Comparison of ENCODE assay signal across 9 mouse cellular contexts in genomic region chr11:117315309-117315708, GRCm38 (mm10).
DNase-seq lines count a peak whose midpoint lies in the region; ATAC-seq and TF ChIP-seq lines count a peak whose summit lies in the region.
"Had no signal": no experiment of that assay in that cellular context is flagged by ENCODE, and none has a peak within 500 bp of the region (broad histone marks: within the 10 kb centered on the region; RNA-seq: fewer than 3 reads in every experiment).

No protein-coding gene starts in this region.

- no peaks in the 10 kb centered on the region for H3K9me3 ChIP-seq in hindbrain, postnatal 0 days (ENCODE audit: low read length)
- H3K9me3 ChIP-seq in stomach, embryonic 15.5 days = no peaks in the 10 kb centered on the region
- H3K9me3 ChIP-seq: limb, embryonic 13.5 days had no signal

- peaks cover 99% of the 10 kb centered on the region for H3K79me2 ChIP-seq in C2C12 (ENCODE audit: control insufficient read depth, insufficient read depth)

- no peak for TF ChIP-seq CTCF in kidney, adult 2 months (conservative IDR thresholded peaks at IDR 0.05; ENCODE audit: insufficient read depth, insufficient read length, low read depth, low read length)
- TF ChIP-seq CTCF in C2C12 (IDR thresholded peaks at IDR 0.05; ENCODE audit: control insufficient read depth, insufficient read depth, insufficient read length) = no peak
- no peak for TF ChIP-seq CTCF in embryonic fibroblast, embryonic 13.5 days (IDR thresholded peaks at IDR 0.05; ENCODE audit: borderline replicate concordance, insufficient read depth, low read length)
- no peak for TF ChIP-seq CTCF in hindbrain, postnatal 0 days (IDR thresholded peaks at IDR 0.05; ENCODE audit: low read depth)

- no peak overlapping the region for H3ac ChIP-seq in C2C12 (ENCODE audit: control insufficient read depth, insufficient read length, low read depth)

- no peak overlapping the region for H3K4me3 ChIP-seq in kidney, adult 2 months (ENCODE audit: insufficient read depth, low read depth, low read length)
- H3K4me3 ChIP-seq in C2C12 (ENCODE audit: insufficient read depth, poor library complexity, severe bottlenecking) = no peak overlapping the region
- H3K4me3 ChIP-seq in embryonic fibroblast, embryonic 13.5 days (ENCODE audit: insufficient read depth, low read length) = no peak overlapping the region
- H3K4me3 ChIP-seq in hindbrain, postnatal 0 days (ENCODE audit: low read length) = no peak overlapping the region
- H3K4me3 ChIP-seq in stomach, embryonic 15.5 days (replicated peaks) = no peak overlapping the region
- H3K4me3 ChIP-seq: limb, embryonic 13.5 days had no signal

- no peaks in the 10 kb centered on the region for H3K27me3 ChIP-seq in kidney, adult 2 months (replicated peaks; ENCODE audit: control insufficient read depth, insufficient read depth, low read length)
- H3K27me3 ChIP-seq in C2C12 (ENCODE audit: control insufficient read depth, insufficient read depth, insufficient read length) = no peaks in the 10 kb centered on the region
- H3K27me3 ChIP-seq in hindbrain, postnatal 0 days (ENCODE audit: insufficient read depth, low read length) = no peaks in the 10 kb centered on the region
- H3K27me3 ChIP-seq in stomach, embryonic 15.5 days (replicated peaks) = no peaks in the 10 kb centered on the region
- H3K27me3 ChIP-seq: limb, embryonic 13.5 days had no signal

- ATAC-seq in hindbrain, postnatal 0 days = 0 out of 2 replicates have a peak, but pooled peaks have one; percentile 11
- no peak for ATAC-seq in stomach, embryonic 15.5 days (ENCODE audit: insufficient read depth, low FRiP score, low read depth)
- no peak for ATAC-seq in monocyte, adult 5-6 weeks (replicated peaks; ENCODE audit: insufficient number of reproducible peaks, low FRiP score, low TSS enrichment, poor library complexity, severe bottlenecking)

- WGBS in kidney, adult 2 months = 75% methylated on average over 11 of the region's 11 CpGs
- 56% methylated on average over 11 of the region's 11 CpGs for WGBS in hindbrain, postnatal 0 days
- 38% methylated on average over 11 of the region's 11 CpGs for WGBS in stomach, embryonic 15.5 days

- no peak overlapping the region for H3K4me2 ChIP-seq in hindbrain, postnatal 0 days (ENCODE audit: low read depth, low read length)
- peak overlapping the region; percentile 9; the same call in 1 of the 2 replicates for H3K4me2 ChIP-seq in stomach, embryonic 15.5 days
- H3K4me2 ChIP-seq: limb, embryonic 13.5 days had no signal

- H3K79me3 ChIP-seq in C2C12 (ENCODE audit: low read depth) = peaks cover 73% of the 10 kb centered on the region

- DNase-seq in kidney, adult 2 months = peak; percentile 65
- no peak for DNase-seq in kidney, adult 18-20 months
- peak; percentile 54 for DNase-seq in hindbrain, postnatal 0 days (ENCODE audit: low spot score)
- DNase-seq in frontal cortex, postnatal 36 days (ENCODE audit: low spot score in 2 of 2) = no peak

- H3K27ac ChIP-seq in kidney, adult 2 months (ENCODE audit: insufficient read depth, low read depth, low read length) = no peak overlapping the region
- H3K27ac ChIP-seq in embryonic fibroblast, embryonic 13.5 days (ENCODE audit: insufficient read depth, low read length) = peak overlapping the region; percentile 54; the same call in 1 of the 2 replicates
- H3K27ac ChIP-seq in hindbrain, postnatal 0 days = 0 out of 2 replicates have a peak overlapping the region, but pooled peaks have one; percentile 22
- peak overlapping the region; percentile 83 for H3K27ac ChIP-seq in stomach, embryonic 15.5 days

- no peak overlapping the region for H3K9ac ChIP-seq in hindbrain, postnatal 0 days (replicated peaks; ENCODE audit: low read length)
- H3K9ac ChIP-seq in stomach, embryonic 15.5 days = no peak overlapping the region
- H3K9ac ChIP-seq: limb, embryonic 13.5 days had no signal

- no peak for TF ChIP-seq POLR2A in kidney, adult 2 months (IDR thresholded peaks at IDR 0.05; ENCODE audit: low read depth, low read length)
- TF ChIP-seq POLR2A in embryonic fibroblast, embryonic 13.5 days (IDR thresholded peaks at IDR 0.05; ENCODE audit: low read depth, low read length) = no peak

- no peaks in the 10 kb centered on the region for H3K36me3 ChIP-seq in kidney, adult 2 months (ENCODE audit: control insufficient read depth, insufficient read depth, low read length)
- peaks cover 4% of the 10 kb centered on the region for H3K36me3 ChIP-seq in C2C12 (ENCODE audit: control insufficient read depth, insufficient read depth)
- no peaks in the 10 kb centered on the region for H3K36me3 ChIP-seq in hindbrain, postnatal 0 days (ENCODE audit: insufficient read depth, low read length)
- H3K36me3 ChIP-seq in stomach, embryonic 15.5 days = no peaks in the 10 kb centered on the region
- H3K36me3 ChIP-seq: limb, embryonic 13.5 days had no signal

- H3K4me1 ChIP-seq in kidney, adult 2 months (ENCODE audit: control insufficient read depth, insufficient read depth, low read length) = peaks cover 45% of the 10 kb centered on the region
- peaks cover 70% of the 10 kb centered on the region for H3K4me1 ChIP-seq in embryonic fibroblast, embryonic 13.5 days (ENCODE audit: control insufficient read depth, insufficient read depth, low read length)
- peaks cover 48% of the 10 kb centered on the region for H3K4me1 ChIP-seq in hindbrain, postnatal 0 days (ENCODE audit: insufficient read depth, low read length)
- H3K4me1 ChIP-seq in stomach, embryonic 15.5 days = peaks cover 100% of the 10 kb centered on the region

TF ChIP-seq in C2C12, 6 proteins besides CTCF, POLR2A, EP300 and RAD21:
- TF ChIP-seq FOSL1 (IDR thresholded peaks at IDR 0.05; ENCODE audit: insufficient read depth, low read length, poor library complexity, severe bottlenecking) = no peak
- TF ChIP-seq MYOD1 (IDR thresholded peaks at IDR 0.05; ENCODE audit: control insufficient read depth, insufficient read length, low read depth) = no peak
- peak; percentile 63 for TF ChIP-seq MAX (IDR thresholded peaks at IDR 0.05)
- no peak for TF ChIP-seq MYOG (IDR thresholded peaks at IDR 0.05; ENCODE audit: control insufficient read depth, extremely low read depth, insufficient read length)
- no peak for TF ChIP-seq USF1 (IDR thresholded peaks at IDR 0.05; ENCODE audit: low read depth)
- TF ChIP-seq CEBPB (IDR thresholded peaks at IDR 0.05; ENCODE audit: low read depth) = peak; percentile 42
TF ChIP-seq in C2C12: peak in this region for 2.

Comparison
In these comparisons a context has a peak if more than half of its experiments do, and no peak if none do; other contexts are left out.
1. DNase-seq: peak in kidney, adult 2 months (single experiment) and hindbrain, postnatal 0 days (single experiment); none in kidney, adult 18-20 months (single experiment) and frontal cortex, postnatal 36 days (0 of 2).